Mouse (Mus musculus) CD4-positive, CD25-positive, alpha-beta regulatory T cell, adult 9 weeks (primary cell): ENCODE data around the gene Olfr452. TPM values are rescaled to one million over a fixed set of nuclear protein-coding genes. Genes with fewer than 3 reads are reported as not detected.

Experiments used
- polyA plus RNA-seq: library from polyadenylated mRNA; unstranded; fragments of 100-300 nt; shearing (Covaris generic); gene quantifications from one replicate; pipeline ENCODE4 v1.2.1, GENCODE M21; 2017

Olfr452 gene
- not detected for polyA plus RNA-seq

GRCm38 (mm10) chr6:42784793-42785192, at the start of gene Olfr452:
Olfr452 (plus strand) TSS chr6:42785093.

GRCm38 (mm10) chr6:42739071-42739470, 45.8 kb upstream of the Olfr452 start, which contains the start of gene Olfr453:
Olfr453 (plus strand) TSS chr6:42739371.

GRCm38 (mm10) chr6:42756104-42756503, 28.8 kb upstream of the Olfr452 start, which contains the start of gene Olfr38:
Olfr38 (plus strand) TSS chr6:42756404.

GRCm38 (mm10) chr6:42811639-42812038, 26.7 kb downstream of the Olfr452 start, which contains the start of gene Olfr450:
Olfr450 (plus strand) TSS chr6:42811939.

GRCm38 (mm10) chr6:42834084-42834483, 49.2 kb downstream of the Olfr452 start, which contains the start of gene Olfr449:
Olfr449 (plus strand) TSS chr6:42834384.

Other genes with a start within 250 kb of the Olfr452 start
- gene Olfr455, start 237.5 kb upstream of the Olfr452 start, polyA plus RNA-seq, result not detected
- gene Tcaf3, start 187.4 kb upstream of the Olfr452 start, polyA plus RNA-seq, result not detected
- 0.06 TPM for gene Tcaf2, start 139.8 kb upstream of the Olfr452 start, polyA plus RNA-seq
- 0.10 TPM for gene Tcaf1, start 75.0 kb upstream of the Olfr452 start, polyA plus RNA-seq
- gene Olfr453, start 45.7 kb upstream of the Olfr452 start, polyA plus RNA-seq, result not detected
- gene Olfr38, start 28.7 kb upstream of the Olfr452 start, polyA plus RNA-seq, result not detected
- not detected for gene Olfr450, start 26.8 kb downstream of the Olfr452 start, polyA plus RNA-seq
- not detected for gene Olfr449, start 49.3 kb downstream of the Olfr452 start, polyA plus RNA-seq
- not detected for gene Olfr448, start 105.3 kb downstream of the Olfr452 start, polyA plus RNA-seq
- not detected for gene Olfr447, start 123.8 kb downstream of the Olfr452 start, polyA plus RNA-seq
- gene Olfr446, start 136.3 kb downstream of the Olfr452 start, polyA plus RNA-seq, result not detected
- not detected for gene Olfr444, start 164.0 kb downstream of the Olfr452 start, polyA plus RNA-seq